Mouse (Mus musculus): ENCODE measurements around the gene Myoz1.
"Not testable (repeated sequence)": the region's sequence is repeated elsewhere in the genome, so short reads cannot be mapped to it uniquely, and the experiment has no call there.

Gene Myoz1

DNA sequence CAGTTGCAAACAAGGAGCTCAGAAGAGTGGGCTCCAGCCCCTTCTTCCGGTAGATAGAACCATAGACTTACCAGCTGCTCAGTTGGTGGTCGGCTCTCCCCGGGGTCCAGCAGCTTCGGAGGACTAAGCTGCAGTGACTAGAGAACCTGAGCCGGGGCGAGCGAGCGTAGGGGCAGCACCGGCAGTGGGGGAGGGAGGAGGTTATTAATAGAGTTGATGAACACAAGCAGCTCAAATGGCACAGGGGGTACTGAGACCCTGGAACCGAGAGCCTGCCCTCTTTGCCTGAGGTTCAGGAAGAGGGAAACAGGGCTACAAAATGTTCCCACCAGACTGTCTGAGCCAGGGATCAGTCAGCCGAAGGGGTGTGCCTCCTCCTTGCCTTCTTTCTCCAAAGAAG, at the start of gene Myoz1:
TSS of gene Myoz1 (minus strand) at position 180 of the 400 bp plus-strand sequence.
- no peak for DNase-seq (ENCODE audit: low spot score)

DNA sequence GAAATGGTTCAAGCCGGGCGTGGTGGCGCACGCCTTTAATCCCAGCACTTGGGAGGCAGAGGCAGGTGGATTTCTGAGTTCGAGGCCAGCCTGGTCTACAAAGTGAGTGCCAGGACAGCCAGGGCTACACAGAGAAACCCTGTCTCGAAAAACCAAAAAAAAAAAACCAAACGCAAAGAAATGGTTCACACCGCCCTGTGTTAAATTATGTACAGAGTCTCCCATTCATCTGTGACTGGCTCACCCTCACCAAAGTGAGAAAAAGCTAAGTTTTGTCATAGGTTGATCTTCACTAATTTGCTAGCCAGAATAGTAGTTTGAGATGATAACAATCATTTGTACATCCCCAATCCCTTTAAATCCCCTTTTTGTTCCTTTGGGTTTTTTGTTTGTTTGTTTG, 47.1 kb upstream of the Myoz1 start:
- not testable (repeated sequence) for DNase-seq (ENCODE audit: low spot score)

DNA sequence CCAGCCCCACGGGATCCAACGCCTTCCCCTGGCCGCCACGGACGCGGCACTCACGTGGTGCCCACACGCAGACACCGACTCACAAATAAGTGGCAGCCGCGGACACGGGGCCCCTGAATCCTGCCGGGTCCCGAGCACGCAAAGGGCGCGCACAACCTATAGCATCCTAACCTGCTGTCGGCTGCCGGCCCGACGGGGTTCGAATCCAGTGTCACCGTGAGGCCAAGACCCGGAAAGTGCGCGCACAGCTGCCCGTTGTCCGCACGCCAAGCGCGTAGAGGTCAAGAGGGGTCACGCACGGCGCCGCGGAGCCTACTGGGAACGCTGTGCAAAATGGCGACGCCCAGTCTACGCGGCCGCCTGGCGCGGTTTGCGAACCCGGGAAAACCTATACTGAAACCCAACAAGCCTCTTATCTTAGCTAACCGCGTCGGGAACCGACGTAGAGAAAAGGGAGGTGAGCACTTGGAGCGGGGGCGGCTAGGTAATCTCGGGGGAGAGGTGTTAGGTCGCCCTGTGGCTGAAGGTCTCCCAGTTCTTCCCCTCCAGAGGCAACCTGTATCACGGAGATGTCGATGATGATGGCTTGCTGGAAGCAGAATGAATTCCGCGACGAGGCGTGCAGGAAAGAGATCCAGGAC, 46.5 kb upstream of the Myoz1 start, which contains the start of gene Chchd1:
TSS of gene Chchd1 (plus strand) at position 266 of the 641 bp plus-strand sequence.
- peak; percentile 76 for DNase-seq (ENCODE audit: low spot score)

DNA sequence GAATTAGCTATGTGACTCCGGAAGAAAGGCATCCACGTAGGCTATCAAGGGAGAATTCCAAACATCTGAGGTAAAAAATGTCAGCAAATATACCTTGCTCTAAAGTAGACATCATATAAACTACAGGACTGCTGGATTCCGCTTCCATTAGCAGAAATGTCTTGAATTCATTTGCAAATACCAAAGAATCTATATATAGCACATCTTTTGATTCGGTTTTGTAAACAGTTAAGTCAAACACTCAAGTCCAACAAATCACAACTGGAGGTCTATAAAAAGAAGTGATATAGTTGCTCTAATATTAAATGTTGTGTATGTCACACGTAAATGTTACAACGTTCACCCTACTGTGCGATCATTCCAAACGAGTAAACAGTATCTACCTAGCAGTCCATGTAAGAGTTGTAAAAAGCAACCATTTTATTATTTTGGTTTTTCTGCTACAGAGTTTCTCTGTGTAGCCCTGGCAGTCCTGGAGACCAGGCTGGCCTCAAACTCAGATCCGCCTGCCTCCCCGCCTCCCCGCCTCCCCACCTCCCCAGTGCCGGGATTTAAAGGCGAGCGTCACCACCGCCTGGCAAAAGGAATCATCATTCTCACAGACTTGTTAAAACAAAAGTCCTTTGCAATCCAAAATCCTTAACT, 45.9 kb upstream of the Myoz1 start:
- no peak for DNase-seq (ENCODE audit: low spot score)

DNA sequence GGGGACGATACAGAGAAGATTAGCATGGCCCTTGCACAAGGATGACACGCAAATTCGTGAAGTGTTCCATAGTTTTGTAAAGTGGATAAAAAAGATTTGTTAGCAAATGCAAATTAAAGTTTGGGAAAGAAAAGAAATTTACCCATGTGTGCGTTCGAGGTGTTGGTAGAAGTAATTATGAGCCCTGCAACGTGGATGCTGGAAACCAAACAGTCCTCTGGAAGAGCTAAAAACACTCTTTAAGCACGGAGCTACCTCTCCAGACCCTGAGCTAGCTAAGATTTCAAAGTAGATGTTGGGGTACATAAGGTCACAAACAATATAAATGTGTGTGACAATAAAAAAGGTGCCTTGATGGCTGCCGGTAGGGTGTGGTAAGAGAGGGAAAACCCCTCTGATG, 45.2 kb upstream of the Myoz1 start:
- no peak for DNase-seq (ENCODE audit: low spot score)

DNA sequence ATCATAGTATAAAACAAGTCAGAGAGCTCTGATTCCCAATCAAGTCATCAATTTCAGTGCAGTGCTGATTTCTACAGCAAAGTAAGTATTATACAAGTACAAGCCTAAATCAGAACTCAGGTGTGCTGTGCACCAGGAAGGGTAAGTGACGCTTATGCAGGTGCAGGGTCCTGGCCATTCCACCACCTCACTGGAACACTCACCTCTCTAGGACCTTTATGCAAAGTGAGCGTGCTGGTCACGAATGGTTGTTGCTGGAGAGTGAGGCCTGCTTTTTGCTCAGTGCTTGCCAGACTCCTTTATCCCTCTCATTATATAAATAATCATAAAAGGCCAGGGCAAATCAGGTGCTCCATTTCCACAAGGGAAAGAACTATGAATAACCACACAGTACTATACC, 44.0 kb upstream of the Myoz1 start:
- DNase-seq (ENCODE audit: low spot score): no peak

DNA sequence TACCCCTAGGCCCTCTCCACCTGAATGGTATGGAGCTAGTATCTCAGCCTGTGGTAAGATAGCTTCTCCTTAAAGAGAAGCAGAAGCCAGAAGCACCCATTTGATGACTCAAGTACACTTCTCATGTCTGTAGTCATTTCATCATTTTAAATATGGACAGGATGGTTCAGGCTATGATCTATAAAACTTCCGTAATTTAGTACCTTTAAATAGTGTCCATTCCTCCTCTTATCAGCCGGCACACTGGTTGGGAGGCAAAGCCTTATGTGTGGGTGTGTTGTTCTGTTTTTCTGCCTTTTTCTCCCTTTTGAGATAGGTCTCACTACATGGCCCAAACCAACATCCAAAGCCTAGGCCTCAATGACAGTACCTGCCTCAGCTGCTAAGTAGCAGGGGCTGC, 42.2 kb upstream of the Myoz1 start:
- DNase-seq (ENCODE audit: low spot score): no peak

DNA sequence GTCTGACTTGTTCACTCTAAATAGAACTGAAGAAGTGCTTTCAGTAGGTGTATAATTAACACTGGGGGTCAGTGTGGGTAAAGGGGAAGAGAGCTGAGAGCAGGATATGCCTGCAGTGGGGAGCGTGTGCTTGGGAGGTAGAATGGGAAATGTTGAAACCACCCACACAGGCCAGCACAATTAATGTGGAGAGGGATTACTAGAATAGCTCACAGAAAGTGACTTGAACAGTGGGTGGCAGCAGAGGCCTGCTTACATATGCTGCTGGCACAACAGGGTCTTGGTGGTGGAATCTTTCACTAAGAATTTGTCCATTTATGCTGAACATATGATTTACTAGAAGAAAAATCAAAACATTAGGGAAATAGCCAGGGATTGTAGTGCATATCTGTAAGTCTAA, 40.6 kb upstream of the Myoz1 start:
- no peak for DNase-seq (ENCODE audit: low spot score)

DNA sequence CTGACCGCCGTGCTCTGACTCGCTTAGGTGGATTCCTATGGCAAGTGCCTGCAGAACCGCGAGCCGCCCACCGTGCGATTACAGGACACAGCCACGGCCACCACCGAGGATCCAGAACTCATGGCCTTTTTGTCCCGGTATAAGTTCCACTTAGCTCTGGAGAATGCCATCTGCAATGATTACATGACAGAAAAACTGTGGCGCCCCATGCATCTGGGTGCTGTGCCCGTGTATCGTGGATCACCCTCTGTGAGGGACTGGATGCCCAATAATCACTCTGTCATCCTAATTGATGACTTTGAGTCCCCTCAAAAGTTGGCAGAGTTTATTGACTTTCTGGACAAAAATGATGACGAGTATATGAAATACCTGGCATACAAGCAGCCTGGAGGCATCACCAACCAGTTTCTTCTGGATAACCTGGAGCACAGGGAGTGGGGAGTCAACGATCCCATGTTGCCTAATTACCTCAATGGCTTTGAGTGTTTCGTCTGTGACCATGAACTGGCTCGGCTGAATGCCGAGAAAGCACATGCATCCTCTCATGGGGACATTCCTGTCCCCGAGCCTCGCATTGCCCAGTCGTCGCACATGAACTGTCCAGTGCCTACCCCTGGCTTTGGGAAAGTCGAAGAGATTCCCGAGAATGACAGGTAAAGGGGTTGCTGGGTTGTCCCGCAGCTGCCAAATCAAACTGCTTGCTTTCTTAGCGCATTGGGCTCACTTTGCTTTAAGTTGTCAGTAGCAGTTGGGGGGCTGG, 39.6 kb upstream of the Myoz1 start:
- no peak for DNase-seq (ENCODE audit: low spot score)

DNA sequence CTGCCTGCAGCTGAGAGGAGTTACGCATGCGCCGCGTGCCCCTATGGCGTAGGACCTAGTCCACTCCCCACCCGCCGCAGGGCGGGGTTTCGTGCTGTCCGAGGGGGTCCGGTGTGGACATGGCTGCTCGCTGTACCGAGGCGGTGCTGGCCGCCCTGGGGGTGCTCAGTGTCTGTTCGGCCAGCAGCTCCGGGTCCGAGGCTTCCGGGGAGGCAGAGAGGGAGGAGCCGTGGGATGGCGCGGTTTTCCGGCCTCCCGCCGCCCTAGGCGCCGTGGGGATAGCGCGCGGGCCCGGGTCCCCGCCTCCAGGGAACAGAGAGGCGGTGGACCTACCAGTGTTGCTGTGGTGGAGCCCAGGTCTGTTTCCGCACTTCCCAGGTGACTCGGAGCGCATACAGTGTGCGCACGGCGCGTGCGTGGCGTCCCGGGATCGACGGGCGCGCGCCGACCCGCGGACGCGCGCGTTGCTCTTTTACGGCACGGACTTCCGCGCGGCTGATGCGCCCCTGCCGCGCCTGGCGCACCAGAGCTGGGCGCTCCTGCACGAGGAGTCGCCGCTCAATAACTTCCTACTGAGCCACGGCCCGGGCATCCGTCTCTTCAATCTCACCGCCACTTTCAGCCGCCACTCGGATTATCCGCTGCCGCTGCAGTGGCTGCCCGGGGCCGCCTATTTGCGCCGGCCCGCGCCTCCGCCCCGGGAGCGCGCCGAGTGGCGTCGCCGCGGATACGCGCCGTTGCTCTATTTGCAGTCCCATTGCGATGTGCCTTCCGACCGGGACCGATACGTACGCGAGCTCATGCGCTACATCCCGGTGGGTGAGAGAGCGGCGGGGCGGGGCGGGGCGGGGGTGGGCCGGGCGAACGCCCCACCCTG, 38.8 kb upstream of the Myoz1 start, which contains the start of gene Fut11:
TSS of gene Fut11 (plus strand) at position 85 of the 877 bp plus-strand sequence.
- DNase-seq (ENCODE audit: low spot score): peak; percentile 84

DNA sequence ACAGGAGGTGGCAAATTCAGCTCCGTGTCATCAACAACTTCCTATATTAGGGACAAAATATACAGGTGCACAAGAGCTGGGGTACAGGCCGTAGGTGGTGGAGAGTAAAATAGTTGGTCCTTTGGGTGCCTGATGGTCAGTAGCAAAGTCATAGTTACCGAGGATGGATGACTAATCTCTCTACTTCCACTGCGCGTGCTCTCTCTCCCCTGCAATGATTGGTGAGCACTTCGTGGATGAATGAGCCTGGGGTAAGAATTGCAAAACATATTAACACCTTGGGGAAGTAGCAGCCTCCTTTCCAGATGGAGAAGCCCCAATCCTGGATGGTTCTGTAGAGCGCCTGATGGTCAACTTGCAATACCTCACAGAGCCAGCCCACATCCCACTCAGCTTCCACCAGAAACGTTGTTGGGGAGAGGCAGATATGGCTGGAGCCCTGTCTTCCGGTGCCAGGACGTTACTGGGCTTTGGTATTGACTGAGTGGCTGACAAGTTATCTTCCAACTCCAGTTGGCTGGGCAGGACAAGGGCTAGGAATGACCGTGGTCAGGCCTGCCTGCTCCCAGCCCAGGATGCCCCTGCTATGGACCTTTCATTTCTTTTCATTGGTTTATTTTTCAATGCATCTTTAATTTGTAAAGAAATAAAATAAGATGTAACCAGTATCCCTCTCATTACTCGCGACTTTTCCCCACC, 38.0 kb upstream of the Myoz1 start:
- DNase-seq (ENCODE audit: low spot score): no peak

DNA sequence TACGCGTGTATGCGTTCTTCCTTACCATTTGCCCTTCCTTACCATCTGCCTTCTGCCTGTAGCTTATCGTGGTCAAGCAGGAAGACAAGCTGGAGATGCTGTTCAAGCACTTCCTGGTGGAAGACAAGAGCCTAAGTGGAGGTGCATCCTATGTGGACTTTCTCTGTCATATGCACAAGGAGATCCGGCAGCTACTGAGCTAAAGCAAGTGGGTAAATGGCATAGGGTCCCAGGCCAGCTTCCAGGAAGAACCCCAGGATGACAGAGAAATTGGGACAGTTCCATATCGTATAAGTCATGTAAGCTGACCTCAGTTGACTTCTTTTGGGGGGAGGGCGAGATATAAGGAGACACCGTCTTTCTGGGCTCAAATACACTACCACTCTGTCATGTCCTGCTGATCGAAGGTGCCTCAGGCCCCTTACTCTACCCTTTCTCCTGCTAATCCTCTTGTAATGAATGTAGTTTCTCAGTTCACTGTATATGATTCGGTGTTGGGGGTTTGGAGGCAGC, 37.3 kb upstream of the Myoz1 start:
- DNase-seq (ENCODE audit: low spot score): no peak

DNA sequence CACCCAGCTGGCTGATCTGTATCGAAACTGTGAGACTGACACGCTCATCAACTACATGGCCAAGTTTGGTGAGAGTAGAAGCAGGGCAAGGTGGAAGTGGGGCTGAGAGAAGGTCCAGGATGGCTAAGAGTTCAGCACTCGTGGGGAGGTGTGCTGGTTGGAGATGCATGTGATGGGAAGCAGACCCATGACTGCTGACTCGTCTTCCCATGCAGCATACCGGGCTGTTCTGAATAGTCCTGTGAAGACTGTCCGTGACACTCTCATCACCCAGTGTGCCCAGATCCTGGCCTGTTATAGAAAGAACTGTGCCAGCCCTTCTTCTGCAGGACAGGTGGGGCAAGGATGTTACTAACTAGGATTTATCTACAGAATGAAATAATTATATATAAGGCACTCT, 35.4 kb upstream of the Myoz1 start:
- no peak for DNase-seq (ENCODE audit: low spot score)

DNA sequence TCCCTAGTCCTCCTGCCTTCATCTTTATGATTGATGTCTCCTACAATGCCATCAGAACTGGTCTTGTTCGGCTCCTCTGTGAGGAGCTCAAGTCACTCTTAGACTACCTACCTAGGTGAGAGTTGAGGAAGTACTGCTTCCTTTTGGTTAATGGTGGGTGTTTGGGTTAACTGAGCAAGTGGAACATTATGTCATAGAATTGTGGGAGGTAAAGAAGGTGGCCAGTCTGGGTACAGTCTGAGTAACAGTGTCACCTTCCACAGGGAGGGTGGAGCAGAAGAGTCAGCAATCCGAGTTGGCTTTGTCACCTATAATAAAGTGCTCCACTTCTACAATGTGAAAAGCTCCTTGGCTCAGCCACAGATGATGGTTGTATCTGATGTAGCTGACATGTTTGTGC, 32.7 kb upstream of the Myoz1 start:
- DNase-seq (ENCODE audit: low spot score): no peak

DNA sequence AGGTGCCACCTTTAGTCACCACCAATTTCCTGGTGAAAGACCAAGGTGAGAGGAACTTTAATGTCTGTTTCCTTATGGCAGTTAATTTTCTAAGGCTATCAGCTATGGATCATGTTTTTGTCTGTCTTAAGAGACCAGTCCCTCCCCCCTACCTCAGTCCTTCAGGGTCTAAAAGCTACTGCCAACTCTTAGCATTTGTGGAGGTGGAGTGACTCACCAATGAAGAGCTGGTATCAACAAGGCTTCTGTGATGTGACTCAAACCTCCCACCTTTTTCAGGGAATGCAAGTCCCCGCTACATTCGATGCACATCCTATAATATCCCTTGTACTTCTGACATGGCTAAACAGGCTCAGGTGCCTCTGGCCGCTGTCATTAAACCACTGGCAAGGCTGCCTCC, 30.2 kb upstream of the Myoz1 start:
- no peak for DNase-seq (ENCODE audit: low spot score)

DNA sequence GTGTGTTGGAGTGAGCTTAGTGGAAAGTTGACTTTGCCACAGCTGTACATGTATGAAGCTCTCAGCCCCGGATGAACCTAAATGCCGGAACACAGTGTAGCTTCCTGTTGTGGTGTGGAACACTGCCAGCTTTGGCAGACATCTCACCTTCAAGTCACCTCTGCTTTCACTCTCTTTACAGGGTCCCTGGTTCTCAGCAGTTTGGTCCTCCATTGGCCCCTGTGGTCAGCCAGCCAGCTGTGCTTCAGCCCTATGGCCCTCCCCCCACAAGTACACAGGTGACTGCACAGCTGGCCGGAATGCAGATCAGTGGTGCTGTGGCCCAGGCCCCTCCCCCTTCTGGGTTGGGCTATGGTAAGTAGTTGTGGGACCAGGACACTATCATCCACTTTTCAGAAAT, 26.2 kb upstream of the Myoz1 start:
- no peak for DNase-seq (ENCODE audit: low spot score)

DNA sequence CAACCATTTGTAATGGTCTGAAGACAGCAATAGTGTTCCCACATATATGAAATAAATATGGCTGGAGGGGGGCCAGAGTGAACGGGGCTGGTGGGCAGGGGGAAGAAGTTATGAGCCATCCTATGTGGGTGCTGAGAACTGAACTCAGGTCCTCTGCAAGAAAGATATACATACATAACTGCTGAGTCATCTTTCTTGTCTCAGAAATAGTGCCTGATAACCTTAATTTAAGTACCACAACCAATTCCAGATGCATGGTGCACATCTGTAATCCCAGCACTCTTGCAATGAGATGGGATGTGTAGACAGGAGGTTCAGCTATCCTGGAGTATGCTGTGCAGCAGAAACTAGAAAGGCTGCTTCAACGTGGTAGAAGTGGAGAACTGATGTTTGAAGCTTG, 25.4 kb upstream of the Myoz1 start:
- DNase-seq (ENCODE audit: low spot score): no peak

DNA sequence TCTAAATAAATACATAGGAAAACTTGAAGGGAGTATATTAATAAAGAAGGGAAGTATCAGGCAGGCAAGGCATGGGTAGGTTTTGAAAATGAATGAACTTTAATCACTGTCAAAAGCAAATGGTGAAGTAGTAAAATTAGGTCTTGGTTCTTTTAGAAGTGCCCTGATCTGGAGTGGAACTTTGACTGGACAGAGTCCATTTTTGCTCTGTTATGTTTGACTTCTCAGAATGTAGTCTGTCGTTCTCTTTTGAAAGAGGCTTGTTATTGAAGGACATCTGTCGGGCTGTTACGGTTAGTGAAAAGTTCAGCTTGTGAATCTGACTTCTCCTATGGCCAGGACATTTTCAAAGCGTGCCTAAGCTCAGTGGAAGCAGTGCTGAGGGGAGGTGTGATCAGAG, 21.6 kb upstream of the Myoz1 start:
- DNase-seq (ENCODE audit: low spot score): no peak

DNA sequence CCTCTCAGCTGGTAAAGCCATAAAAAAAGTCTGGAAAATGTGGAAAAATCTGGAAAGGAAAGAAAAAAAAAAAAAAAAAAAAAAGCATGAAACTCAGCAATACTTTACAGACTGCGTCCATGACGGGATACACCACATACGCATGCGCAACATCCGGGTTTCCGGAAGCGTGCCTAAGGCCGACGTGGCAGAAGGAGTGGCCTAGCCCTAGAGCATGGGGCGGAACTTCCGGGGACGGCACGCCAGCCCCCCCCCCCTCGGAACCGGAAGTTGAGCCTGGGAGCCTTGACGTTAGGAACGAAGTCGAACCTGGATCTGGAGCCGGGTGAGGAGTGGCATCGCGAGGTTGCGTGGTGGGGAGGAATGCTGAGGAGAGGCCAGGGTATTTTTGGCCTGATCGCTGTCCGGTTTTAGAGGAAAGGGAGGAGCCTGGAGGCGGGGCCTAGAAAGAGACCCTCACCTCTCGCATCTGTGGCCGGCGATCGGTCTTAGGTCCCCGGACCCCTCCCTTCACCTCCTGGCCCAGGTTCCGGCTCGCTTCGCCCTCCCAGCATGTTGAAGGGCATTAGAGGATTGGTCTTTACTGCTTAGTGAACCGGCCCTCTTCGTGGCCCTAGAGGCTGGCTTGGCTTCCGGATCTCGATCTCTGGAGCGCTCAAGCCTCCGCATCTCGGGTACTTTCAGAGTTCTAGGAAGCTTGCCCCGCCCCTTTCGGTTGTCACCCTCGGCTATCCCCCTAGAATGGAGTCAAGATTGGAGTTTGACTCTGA, 17.9 kb upstream of the Myoz1 start, which contains the start of gene Sec24c:
TSS of gene Sec24c (plus strand) at position 245 of the 770 bp plus-strand sequence.
- peak; percentile 97 for DNase-seq (ENCODE audit: low spot score)

DNA sequence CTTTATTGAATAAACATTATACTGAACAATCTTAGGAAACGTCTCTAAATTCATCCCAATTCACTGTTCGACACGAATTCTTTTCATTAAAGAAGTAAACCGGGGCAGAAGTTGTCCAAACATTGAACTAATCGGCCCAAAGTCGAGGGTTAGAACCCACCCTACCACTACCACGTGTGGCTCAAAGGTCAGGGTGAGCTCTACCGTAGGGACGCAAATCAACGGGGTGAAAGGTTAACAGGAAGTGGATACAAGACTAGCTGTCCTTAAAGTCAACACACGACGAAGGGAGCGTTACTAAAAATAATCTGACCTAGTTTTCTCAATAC, 17.4 kb upstream of the Myoz1 start:
- no peak for DNase-seq (ENCODE audit: low spot score)

DNA sequence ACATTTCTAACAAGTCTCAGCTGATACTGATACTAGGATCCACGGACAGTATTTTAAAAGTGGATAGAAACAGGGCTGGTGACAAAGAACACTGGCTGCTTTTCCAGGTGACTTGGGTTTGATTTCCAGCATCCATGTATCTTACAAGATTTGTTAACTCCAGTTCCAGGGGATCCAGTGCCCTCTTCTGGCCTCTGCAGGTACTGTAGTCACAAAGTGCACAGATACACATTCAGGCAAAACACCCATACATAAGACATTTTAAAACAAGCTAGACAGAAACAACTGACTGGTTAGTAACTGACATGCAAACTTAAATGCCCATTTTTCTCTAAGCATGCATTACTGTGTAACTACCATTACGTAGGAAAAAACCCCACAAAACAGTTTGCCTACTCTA, 16.6 kb upstream of the Myoz1 start:
- DNase-seq (ENCODE audit: low spot score): no peak

Data from ovary, adult 18-20 months (tissue).